Comparison of ENCODE assay signal across 13 mouse cellular contexts in genomic region chrX:57798394-57798793, GRCm38 (mm10).
A peak's percentile ranks its signal among the peaks of the same experiment; 100 is the strongest.
DNase-seq lines count a peak whose midpoint lies in the region; ATAC-seq lines count a peak whose summit lies in the region.
"Had no signal": no experiment of that assay in that cellular context is flagged by ENCODE, and none has a peak within 500 bp of the region (broad histone marks: within the 10 kb centered on the region; RNA-seq: fewer than 3 reads in every experiment).

No protein-coding gene starts in this region.

- intact Hi-C loops in heart, postnatal 10 days (cut with DNase I) = no loop called here

- no peaks in the 10 kb centered on the region for H3K4me1 ChIP-seq in heart, embryonic 11.5 days (ENCODE audit: control insufficient read depth, insufficient read depth, low read length)
- H3K4me1 ChIP-seq in neural tube, embryonic 11.5 days (ENCODE audit: control insufficient read depth, insufficient read depth, low read length) = no peaks in the 10 kb centered on the region
- H3K4me1 ChIP-seq in midbrain, embryonic 11.5 days (ENCODE audit: control insufficient read depth, insufficient read depth, low read length) = peaks cover 4% of the 10 kb centered on the region; the same call in 1 of the 2 replicates
- no peaks in the 10 kb centered on the region for H3K4me1 ChIP-seq in neural tube, embryonic 14.5 days (ENCODE audit: control insufficient read depth, insufficient read depth, low read length)
- H3K4me1 ChIP-seq: kidney, embryonic 15.5 days; limb, embryonic 15.5 days had no signal

- 46% methylated on average over 3 of the region's 3 CpGs for WGBS in heart, embryonic 11.5 days (ENCODE audit: insufficient replicate concordance)
- WGBS in neural tube, embryonic 11.5 days = 60% methylated on average over 3 of the region's 3 CpGs
- 38% methylated on average over 3 of the region's 3 CpGs for WGBS in midbrain, embryonic 11.5 days
- WGBS in neural tube, embryonic 14.5 days = 27% methylated on average over 3 of the region's 3 CpGs

- H3K9me3 ChIP-seq in heart, embryonic 11.5 days (replicated peaks; ENCODE audit: control insufficient read depth, low read length) = no peaks in the 10 kb centered on the region
- H3K9me3 ChIP-seq in neural tube, embryonic 11.5 days (ENCODE audit: control insufficient read depth, low read length) = no peaks in the 10 kb centered on the region
- H3K9me3 ChIP-seq in midbrain, embryonic 11.5 days (ENCODE audit: control insufficient read depth, low read length) = no peaks in the 10 kb centered on the region
- H3K9me3 ChIP-seq in neural tube, embryonic 14.5 days (ENCODE audit: control insufficient read depth, low read length) = no peaks in the 10 kb centered on the region
- H3K9me3 ChIP-seq: kidney, embryonic 15.5 days; limb, embryonic 15.5 days had no signal

- no peak overlapping the region for H3K4me2 ChIP-seq in heart, embryonic 11.5 days
- H3K4me2 ChIP-seq in neural tube, embryonic 11.5 days (ENCODE audit: low read depth) = no peak overlapping the region
- no peak overlapping the region for H3K4me2 ChIP-seq in midbrain, embryonic 11.5 days
- no peak overlapping the region for H3K4me2 ChIP-seq in neural tube, embryonic 14.5 days (ENCODE audit: low read depth, low read length)
- H3K4me2 ChIP-seq: kidney, embryonic 15.5 days; limb, embryonic 15.5 days had no signal

- H3K27me3 ChIP-seq in heart, embryonic 11.5 days (ENCODE audit: control insufficient read depth, insufficient read depth, low read length) = no peaks in the 10 kb centered on the region
- no peaks in the 10 kb centered on the region for H3K27me3 ChIP-seq in neural tube, embryonic 11.5 days (ENCODE audit: control insufficient read depth, insufficient read depth, low read length)
- H3K27me3 ChIP-seq in midbrain, embryonic 11.5 days (ENCODE audit: control insufficient read depth, insufficient read depth, low read length) = no peaks in the 10 kb centered on the region
- no peaks in the 10 kb centered on the region for H3K27me3 ChIP-seq in neural tube, embryonic 14.5 days (ENCODE audit: control insufficient read depth, insufficient read depth, low read length)
- H3K27me3 ChIP-seq: kidney, embryonic 15.5 days; limb, embryonic 15.5 days had no signal

- no peaks in the 10 kb centered on the region for H3K36me3 ChIP-seq in heart, embryonic 11.5 days (ENCODE audit: control insufficient read depth, insufficient read depth, low read length)
- no peaks in the 10 kb centered on the region for H3K36me3 ChIP-seq in neural tube, embryonic 11.5 days (ENCODE audit: control insufficient read depth, insufficient read depth, low read length)
- H3K36me3 ChIP-seq in midbrain, embryonic 11.5 days (ENCODE audit: control insufficient read depth, insufficient read depth, low read length) = no peaks in the 10 kb centered on the region
- H3K36me3 ChIP-seq in neural tube, embryonic 14.5 days (ENCODE audit: control insufficient read depth, insufficient read depth, low read length) = no peaks in the 10 kb centered on the region
- H3K36me3 ChIP-seq: kidney, embryonic 15.5 days; limb, embryonic 15.5 days had no signal

- no peak for ATAC-seq in heart, embryonic 11.5 days (replicated peaks; ENCODE audit: insufficient number of reproducible peaks, low FRiP score, low TSS enrichment)
- peak; percentile 41; the same call in 1 of the 2 replicates for ATAC-seq in neural tube, embryonic 11.5 days (ENCODE audit: insufficient read depth, low FRiP score, low TSS enrichment)
- peak; percentile 57 for ATAC-seq in midbrain, embryonic 11.5 days (ENCODE audit: low FRiP score)
- peak; percentile 51; the same call in 1 of the 2 replicates for ATAC-seq in neural tube, embryonic 14.5 days (ENCODE audit: low read depth)

- H3K4me3 ChIP-seq in heart, embryonic 11.5 days (ENCODE audit: low read depth, low read length) = no peak overlapping the region
- no peak overlapping the region for H3K4me3 ChIP-seq in neural tube, embryonic 11.5 days (ENCODE audit: low read depth, low read length)
- H3K4me3 ChIP-seq in midbrain, embryonic 11.5 days (ENCODE audit: low read depth, low read length) = no peak overlapping the region
- no peak overlapping the region for H3K4me3 ChIP-seq in neural tube, embryonic 14.5 days (ENCODE audit: low read depth, low read length)
- H3K4me3 ChIP-seq: kidney, embryonic 15.5 days; limb, embryonic 15.5 days had no signal

- no peak overlapping the region for H3K9ac ChIP-seq in heart, embryonic 11.5 days (ENCODE audit: low read depth, low read length)
- H3K9ac ChIP-seq in neural tube, embryonic 11.5 days (ENCODE audit: low read length) = no peak overlapping the region
- H3K9ac ChIP-seq in midbrain, embryonic 11.5 days (ENCODE audit: low read length) = no peak overlapping the region
- H3K9ac ChIP-seq in neural tube, embryonic 14.5 days (replicated peaks; ENCODE audit: low read depth, low read length) = no peak overlapping the region
- H3K9ac ChIP-seq: kidney, embryonic 15.5 days; limb, embryonic 15.5 days had no signal

- H3K27ac ChIP-seq in heart, embryonic 11.5 days (ENCODE audit: low read depth, low read length) = peak overlapping the region; percentile 29; the same call in 1 of the 2 replicates
- H3K27ac ChIP-seq in neural tube, embryonic 11.5 days (ENCODE audit: low read depth, low read length) = 0 out of 2 replicates have a peak overlapping the region, but pooled peaks have one; percentile 34
- H3K27ac ChIP-seq in midbrain, embryonic 11.5 days (ENCODE audit: low read depth, low read length) = peak overlapping the region; percentile 44; the same call in 1 of the 2 replicates
- peak overlapping the region; percentile 57; the same call in 1 of the 2 replicates for H3K27ac ChIP-seq in neural tube, embryonic 14.5 days (ENCODE audit: low read depth, low read length)
- H3K27ac ChIP-seq: kidney, embryonic 15.5 days; limb, embryonic 15.5 days had no signal

- DNase-seq in heart, postnatal 10 days = no peak
- no peak for DNase-seq in neural tube, embryonic 11.5 days (ENCODE audit: low spot score)
- no peak for DNase-seq in neural tube, embryonic 10.5 days (ENCODE audit: extremely low spot score, low spot score)
- DNase-seq in midbrain, embryonic 11.5 days (ENCODE audit: low spot score, missing footprints) = no peak
- no peak for DNase-seq in gastrocnemius, adult 18-20 months (ENCODE audit: low spot score)
- no peak for DNase-seq in urinary bladder, postnatal 25 days (ENCODE audit: low spot score)
- DNase-seq: cerebellum, adult 9-10 months; lung, postnatal 36 days; right cerebral cortex, adult 18-20 months had no signal
